Mouse (Mus musculus): Measurements from ENCODE around the gene Epn3. TPM values are rescaled to one million over a fixed set of nuclear protein-coding genes. Genes with fewer than 3 reads are reported as not detected.
A peak's percentile ranks its signal among the peaks of the same experiment; 100 is the strongest.

Epn3 gene
- total RNA-seq (2021) = 1 to 10 TPM; 3.1 to 3.3 TPM
- long read RNA-seq, partial matches to known transcripts = 0 of 2 reads
- long read RNA-seq, other reads (novel, unspliced or antisense) = 2 of 2 reads

DNA sequence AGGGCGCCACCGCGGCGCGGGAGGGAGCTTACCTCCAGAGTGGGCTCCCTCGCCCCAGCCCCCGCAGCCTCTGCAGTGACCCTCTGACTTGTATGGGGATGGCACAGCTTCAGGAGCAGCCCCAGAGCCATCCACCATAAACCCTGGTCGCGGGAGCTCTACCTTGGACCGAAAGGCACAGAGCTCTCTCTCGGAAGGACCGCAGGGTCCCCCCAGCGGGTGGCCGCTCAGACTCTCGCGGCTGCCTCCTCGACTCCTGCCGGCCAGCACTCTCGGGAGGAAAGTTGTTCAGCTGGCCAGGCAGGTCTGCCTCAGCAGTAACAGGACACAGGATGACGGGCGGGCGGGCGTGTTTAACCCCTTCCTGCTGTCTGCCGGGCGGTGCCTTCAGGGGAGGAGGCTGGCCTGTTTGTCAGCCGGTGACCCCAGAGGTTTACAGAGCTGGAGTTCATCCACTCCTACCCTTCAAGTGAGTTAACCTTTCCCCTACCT lies at the start of gene Epn3:
Gene Epn3, minus strand, starts transcription at position 314 of the 492 bp plus-strand sequence.
- DNase-seq (ENCODE audit: low spot score in 2 of 2) = no peak

DNA sequence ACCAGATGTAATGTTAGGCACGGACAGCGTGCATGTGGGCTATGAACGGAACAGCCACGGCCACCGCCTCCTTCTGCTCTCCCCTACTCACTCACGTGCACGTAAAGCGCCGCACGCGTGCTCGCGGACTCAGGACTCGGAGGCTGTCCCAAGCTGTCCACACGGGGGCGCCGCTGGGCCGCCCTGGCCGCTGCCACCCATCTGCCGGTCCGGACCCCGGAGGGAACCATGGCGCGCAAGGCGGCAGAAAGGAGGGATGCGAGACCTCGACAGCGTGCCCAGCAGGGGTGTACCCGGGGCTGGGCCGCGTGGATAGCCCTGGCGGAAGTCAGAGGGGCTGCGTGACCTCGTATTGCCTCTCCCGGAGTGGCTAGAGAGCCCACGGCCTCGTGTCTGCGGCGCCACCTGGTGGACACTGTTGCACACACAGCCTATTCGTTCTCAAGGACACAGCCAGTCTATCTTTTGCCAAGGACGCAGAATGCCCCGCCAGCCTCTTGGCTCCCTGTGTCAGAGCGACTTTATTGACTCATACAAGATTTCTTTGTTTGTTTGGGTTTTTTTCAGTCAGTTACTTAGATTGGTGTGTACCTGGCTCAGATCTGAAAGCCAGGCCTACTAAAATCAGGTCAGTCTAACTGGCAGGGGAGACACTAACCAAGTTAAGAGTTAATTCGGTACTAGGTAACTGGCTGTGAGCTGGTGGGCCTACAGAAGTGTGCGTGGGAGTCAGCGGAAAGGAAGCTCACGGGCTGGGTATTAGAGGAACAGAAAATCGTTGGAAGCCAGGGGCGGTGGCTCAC lies 49.3 kb upstream of the Epn3 start, which contains the start of gene Rsad1:
Gene Rsad1, minus strand, starts transcription at position 368 of the 803 bp plus-strand sequence.
- DNase-seq (ENCODE audit: low spot score in 2 of 2) = peak; percentile 98 to 99

DNA sequence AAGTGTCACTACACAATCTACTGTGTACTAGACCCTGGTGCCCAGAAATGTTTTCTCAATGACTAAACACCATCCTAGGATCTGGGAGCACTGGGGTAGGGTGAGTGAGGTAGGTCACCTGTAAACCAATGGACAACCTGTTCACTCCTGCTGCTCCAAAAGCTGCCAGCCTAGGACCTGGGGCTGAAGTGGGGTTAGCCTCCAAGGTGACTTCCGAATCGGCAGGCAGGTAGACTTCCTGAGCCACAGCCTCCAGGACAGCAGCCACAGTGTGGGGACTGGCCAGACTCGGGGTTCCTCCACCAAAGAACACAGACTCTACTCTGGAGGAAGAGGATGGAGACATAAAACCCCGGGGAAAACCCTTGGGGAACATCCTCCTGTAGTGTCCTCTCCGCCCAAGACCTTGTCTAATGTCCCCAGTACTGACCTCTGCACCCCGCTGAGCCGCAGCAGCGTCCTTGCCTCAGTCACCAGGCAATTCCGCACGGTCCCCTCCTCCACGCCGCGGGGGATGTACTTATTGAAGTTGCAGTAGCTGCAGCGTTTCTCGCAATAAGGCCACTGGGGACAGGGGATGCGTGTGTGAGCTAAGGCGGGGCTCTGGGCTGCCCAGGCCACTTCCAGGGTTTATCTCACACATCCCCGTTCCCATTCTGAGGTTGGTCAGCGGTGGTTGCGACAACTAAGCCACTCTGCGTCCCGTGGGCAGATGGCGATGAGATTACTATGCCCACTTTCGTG lies 48.4 kb upstream of the Epn3 start:
- DNase-seq (ENCODE audit: low spot score in 2 of 2) = peak; percentile 64 to 69

GRCm38 (mm10) chr11:94547271-94547670 lies 47.5 kb upstream of the Epn3 start:
- no peak for DNase-seq (ENCODE audit: low spot score in 2 of 2)

DNA sequence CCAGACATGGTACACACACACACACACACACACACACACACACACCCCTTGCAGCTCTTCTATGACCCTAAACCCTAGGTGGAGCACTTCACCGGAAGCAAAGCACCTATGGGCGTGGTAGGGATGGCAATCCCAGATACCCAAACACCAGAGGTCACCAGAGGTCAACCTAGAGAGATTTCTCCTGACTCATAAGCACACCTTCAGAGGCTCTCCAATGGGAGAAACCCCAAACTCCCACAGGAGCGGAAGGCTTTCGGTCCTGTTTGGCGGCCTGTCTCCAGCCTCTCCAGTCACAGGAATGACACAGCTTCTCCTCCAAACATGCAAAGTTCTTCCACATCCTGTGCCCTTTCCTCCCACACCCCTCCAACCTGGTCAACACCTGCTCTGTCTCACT lies 46.6 kb upstream of the Epn3 start:
- no peak for DNase-seq (ENCODE audit: low spot score in 2 of 2)

DNA sequence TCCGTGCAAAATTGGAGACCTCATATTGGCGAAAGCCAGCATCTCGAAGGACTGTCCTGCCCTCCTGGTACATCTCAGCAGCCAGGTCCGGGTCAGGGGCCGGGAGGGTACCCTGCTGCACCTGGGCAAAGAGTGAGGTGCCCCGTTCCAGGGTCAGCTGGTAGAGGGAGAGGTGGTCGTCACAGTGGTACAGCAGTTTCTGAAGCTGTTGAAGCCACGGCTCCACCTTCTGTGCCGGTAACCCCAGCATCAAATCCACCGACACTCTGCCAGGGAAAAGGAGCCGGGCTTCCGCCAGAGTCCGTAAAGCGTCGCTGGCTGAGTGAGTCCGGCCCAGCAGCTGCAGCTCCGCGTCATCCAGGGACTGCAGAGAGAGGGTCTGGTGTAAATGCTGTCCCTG lies 44.6 kb upstream of the Epn3 start:
- peak in 1 of 2 experiments; percentile 38 for DNase-seq (ENCODE audit: low spot score in 2 of 2)

- peak; percentile 95 to 97 for DNase-seq (ENCODE audit: low spot score in 2 of 2)
Measured at GRCm38 (mm10) chr11:94543932-94544331, 44.2 kb upstream of the Epn3 start.

DNA sequence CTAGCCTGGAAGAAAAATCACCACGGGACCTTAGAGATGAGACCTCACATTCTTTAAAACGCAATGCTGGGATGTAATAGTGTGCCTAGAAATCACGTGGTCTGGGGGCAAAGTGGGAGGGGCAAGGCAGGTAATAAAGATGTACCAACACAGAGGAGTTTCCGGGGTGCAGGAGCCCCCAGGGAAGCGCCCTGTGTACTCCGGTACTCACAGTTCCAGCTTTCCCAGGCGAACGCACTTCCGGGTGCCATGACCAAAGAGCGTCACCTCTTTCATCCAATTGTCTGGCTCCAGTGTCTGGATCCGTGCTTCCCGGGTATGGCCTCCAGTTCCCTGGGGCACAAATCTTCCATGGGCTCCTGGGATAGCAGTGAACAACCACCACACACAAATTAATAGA lies 43.6 kb upstream of the Epn3 start:
- DNase-seq (ENCODE audit: low spot score in 2 of 2) = no peak

DNA sequence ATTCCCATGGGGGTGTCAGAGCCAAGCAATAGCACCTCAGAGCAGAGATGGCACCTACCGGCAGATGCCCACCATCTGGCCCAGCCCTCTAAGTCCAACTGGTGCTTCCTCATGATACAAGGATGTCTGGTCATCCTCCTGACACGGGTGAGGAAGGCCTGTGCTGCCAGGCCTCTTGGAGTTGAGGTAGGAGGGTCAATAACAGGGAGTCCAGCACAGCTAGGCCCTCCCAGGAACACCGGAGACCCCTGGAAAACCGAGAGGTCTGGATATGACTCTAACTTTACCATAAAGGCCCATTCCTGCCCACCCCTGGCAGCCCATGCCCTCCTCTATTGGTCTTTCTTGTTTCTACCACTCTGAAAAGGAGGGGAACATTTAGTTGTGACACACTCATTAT lies 42.6 kb upstream of the Epn3 start:
- DNase-seq (ENCODE audit: low spot score in 2 of 2) = no peak

DNA sequence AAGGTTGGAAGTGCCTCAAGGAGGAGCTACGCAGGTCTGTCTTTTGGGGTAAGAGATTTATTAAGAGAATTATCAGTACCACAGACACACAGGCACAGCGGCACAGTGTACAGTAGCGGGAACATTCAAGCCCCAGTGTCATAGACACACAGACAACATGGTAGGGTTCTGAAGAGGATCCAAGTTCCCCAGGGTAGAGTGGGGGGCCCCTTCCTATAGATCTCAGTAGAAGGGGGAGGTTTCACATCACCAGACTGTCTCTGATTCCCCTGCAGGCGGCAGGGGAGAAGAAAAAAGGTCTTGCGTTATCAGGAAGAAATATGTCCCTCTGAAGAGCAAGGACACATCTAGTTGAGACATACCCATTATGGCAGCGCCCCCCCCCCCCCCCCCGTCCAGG lies 40.0 kb upstream of the Epn3 start:
- no peak for DNase-seq (ENCODE audit: low spot score in 2 of 2)

DNA sequence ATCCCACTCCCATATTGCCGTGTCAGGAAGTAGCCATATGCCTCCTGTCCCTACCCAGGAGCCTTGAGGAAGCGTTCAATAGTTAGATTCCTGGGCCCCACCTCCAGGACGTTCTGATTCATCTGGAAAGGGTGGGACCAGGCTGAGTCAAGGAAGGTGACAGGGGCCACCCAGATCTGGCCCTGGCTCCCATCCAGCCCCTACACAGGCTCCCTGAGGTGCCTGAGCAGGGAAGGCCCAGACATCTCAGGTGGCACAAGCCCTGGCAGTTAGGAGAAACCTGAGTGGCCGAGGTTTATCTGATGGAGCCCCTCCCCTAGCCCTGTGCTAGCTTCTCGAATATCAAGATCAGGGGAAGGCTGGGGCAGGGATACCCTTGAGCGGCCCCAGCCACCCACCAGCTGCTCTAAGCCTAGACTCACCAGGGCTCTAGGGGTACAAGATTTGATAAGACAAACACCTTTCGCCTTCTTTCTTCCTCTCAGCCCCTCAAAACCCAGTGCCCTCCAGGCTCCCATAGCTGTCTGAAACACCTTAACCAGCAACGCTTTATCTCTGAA lies 39.0 kb upstream of the Epn3 start:
- DNase-seq (ENCODE audit: low spot score in 2 of 2) = no peak

GRCm38 (mm10) chr11:94533171-94533570 lies 33.4 kb upstream of the Epn3 start:
- no peak for DNase-seq (ENCODE audit: low spot score in 2 of 2)

GRCm38 (mm10) chr11:94528879-94529278 lies 29.1 kb upstream of the Epn3 start:
- no peak for DNase-seq (ENCODE audit: low spot score in 2 of 2)

DNA sequence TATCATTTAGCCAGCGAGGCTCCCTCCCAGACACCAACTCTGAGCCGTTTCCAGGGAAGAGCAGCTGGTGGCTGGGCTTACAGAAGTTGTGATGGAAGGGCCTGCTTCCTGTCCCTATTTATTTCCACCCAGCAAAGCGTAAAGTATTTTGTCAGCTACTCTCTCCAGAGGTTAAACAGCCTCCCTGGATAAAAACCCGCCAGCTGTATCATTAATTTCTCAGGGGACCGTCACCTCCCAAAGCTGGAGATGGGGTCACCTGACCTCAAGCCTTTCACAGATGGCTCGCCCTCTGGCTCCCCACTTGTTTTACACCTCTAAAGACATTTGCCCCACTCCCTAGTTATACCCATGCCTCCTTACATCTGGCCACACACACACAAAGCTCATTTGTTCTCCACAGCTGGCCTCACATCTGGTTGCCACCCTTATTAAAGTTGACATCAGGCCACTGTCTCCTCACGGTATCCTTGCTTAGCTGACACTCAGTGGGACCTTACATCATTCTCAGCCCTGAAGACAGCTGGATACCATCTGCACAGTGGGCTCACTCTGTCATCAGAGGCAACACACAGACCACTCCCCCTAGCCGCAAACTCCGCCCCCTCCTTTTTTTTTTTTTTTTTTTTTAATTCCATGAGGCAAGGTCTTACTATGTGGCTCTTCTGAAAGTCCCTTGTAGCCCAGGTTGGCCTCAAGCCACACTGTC lies 26.6 kb upstream of the Epn3 start:
- DNase-seq (ENCODE audit: low spot score in 2 of 2) = no peak

GRCm38 (mm10) chr11:94521219-94521843 lies 21.6 kb upstream of the Epn3 start, which contains the start of gene Mycbpap:
TSS of gene Mycbpap (minus strand) at chr11:94521742.
- DNase-seq (ENCODE audit: low spot score in 2 of 2) = peak; percentile 50 to 64

DNA sequence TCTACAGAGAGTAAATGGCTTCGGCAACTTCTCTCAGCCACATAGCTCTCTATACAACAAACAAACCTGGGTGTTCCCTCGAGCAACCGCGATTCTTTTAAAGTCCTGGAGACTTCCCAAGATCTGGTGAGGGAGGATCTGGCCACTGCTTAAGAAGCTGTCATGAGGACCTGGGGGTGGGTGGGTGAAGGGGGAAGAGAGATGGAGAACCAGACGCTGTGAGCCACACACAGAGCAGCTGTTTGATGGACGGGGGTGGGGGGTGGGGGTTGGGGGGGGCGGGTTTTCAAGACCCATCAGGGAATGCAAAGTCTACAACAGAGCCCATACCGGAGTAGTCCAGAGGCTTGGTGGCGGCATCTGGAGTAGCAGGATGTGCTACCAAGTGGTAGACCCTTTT lies 13.7 kb upstream of the Epn3 start:
- DNase-seq (ENCODE audit: low spot score in 2 of 2) = no peak

DNA sequence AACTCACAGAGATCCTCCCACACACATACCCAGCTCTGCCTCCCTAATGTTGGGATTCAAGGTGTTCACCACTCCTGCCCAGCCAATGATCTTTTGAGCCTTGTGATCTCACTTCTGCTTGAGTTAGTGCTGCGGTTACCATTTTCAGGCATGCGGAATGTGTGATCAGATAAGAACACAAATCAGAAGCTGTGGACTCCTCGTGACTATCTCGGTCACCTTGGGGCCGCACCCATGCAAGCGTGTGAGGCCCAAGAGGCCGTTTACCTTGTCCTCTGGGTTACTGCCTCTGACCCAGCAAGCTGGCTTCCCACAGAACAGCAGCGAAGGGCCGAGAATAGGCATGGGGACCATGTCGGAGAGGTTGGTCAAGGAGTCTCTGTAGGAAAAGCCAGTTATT lies 9.2 kb upstream of the Epn3 start:
- no peak for DNase-seq (ENCODE audit: low spot score in 2 of 2)

DNA sequence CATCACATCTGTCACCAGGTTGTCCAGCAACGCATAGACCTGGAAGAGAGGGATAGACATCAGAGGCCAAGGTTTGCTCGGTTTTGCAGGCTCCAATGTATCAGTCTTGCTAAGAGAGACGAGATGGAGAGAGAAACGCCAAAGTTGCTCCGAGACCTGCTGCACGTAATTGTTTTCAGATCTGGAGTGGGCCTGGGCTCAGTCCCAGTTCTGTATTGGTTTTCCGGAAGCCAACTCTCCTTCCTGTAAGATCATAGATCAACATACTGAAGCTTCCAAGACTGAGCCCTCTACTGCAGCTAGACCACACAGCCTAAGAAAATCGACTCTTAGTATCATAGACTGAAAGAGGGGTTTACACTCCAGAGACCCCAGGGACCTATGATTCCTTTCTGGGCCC lies 1.7 kb upstream of the Epn3 start:
- no peak for DNase-seq (ENCODE audit: low spot score in 2 of 2)

DNA sequence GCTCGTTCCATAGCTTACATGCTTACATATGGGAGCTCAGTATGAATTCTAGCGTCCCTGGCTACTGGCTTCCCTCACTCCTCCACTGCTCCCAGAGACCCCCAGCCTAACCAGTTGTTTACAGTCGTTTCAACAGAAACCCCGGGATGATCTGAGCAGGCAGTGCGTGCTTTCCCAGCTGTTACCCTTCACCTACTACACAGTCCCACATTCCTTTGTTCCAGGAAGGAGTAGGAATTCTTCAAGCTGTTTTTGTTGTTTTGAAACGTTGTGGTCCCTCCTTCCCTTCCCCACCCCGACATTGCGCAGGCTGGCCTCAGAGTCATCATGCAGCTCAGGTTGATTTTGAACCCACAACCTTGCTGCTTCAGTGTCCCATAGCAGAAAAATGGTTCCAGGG lies 588 bp upstream of the Epn3 start:
- no peak for DNase-seq (ENCODE audit: low spot score in 2 of 2)

DNA sequence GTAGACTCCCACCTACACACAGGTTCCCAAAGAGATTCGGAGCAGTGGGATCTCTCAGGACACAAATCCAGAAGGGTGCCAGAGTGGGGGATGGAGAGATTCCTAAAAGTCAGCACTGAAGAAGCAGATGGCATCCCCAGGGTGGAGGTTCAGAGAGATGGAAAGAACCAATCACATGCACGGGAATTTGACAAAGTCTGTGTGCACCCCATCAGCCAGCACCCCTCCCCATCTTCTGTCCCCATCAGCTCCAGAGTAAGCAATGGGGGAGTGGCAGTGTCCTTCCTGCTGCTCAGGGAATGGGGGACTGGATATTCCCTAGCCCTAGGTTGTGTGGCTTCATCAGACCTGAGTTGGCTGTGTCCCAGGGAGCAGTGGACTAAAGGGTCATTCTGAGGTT lies 739 bp downstream of the Epn3 start:
- peak in 1 of 2 experiments; percentile 33 for DNase-seq (ENCODE audit: low spot score in 2 of 2)

Data from layer of hippocampus, postnatal 10 days (tissue).